Mouse (Mus musculus) lung, adult 2 months (tissue): ENCODE measurements around the gene Spg7.

Experiments
- CTCF ChIP-seq: fragments of 200-500 bp; IDR thresholded peaks from 2 replicates; pipeline ENCODE4 v1.5.1; 2011; ENCODE audit warnings: mild to moderate bottlenecking, low read length, control low read depth; ENCODE audit not compliant: insufficient read depth
- POLR2A ChIP-seq: fragments of 200-500 bp; IDR thresholded peaks from 2 replicates; pipeline ENCODE4 v1.6.1; 2011; ENCODE audit warnings: low read depth, mild to moderate bottlenecking, control low read depth, low read length, borderline replicate concordance; ENCODE audit errors: extremely low read depth

- TF ChIP-seq POLR2A: peak; percentile 95
- TF ChIP-seq CTCF: no peak
Measured at GRCm38 (mm10) chr8:123101735-123102685, 39.3 kb downstream of the Spg7 start, which contains the start of gene Rpl13.
